Mouse (Mus musculus) urinary bladder, adult 18-20 months (tissue): ENCODE measurements around the gene Rps6ka5.

Source experiments
- DNase-seq, 2 experiments: peaks; one replicate each; pipeline ENCODE4 v3.0.0; 2022; ENCODE audit warnings: low spot score in 2 of 2, mixed read lengths in 2 of 2

The Rps6ka5 gene

GRCm38 (mm10) chr12:100726651-100727050, at the start of gene Rps6ka5:
Gene Rps6ka5, minus strand, starts transcription at chr12:100726983.
- DNase-seq = no peak

GRCm38 (mm10) chr12:100775911-100776581, 49.3 kb upstream of the Rps6ka5 start:
- peak in 1 of 2 experiments; percentile 23 for DNase-seq

- no peak for DNase-seq
These were observed 48.5 kb upstream of the Rps6ka5 start for GRCm38 (mm10) chr12:100775291-100775690.

- DNase-seq = no peak
These were observed 48.0 kb upstream of the Rps6ka5 start for GRCm38 (mm10) chr12:100774756-100775155.

GRCm38 (mm10) chr12:100772230-100772984, 45.6 kb upstream of the Rps6ka5 start:
- DNase-seq = no peak

- DNase-seq = no peak
These were observed 44.0 kb upstream of the Rps6ka5 start for GRCm38 (mm10) chr12:100770765-100771164.

GRCm38 (mm10) chr12:100769871-100770270, 43.1 kb upstream of the Rps6ka5 start:
- DNase-seq = no peak

GRCm38 (mm10) chr12:100764329-100765018, 37.7 kb upstream of the Rps6ka5 start:
- DNase-seq = no peak

GRCm38 (mm10) chr12:100762663-100763425, 36.1 kb upstream of the Rps6ka5 start:
- no peak for DNase-seq

GRCm38 (mm10) chr12:100757427-100757826, 30.6 kb upstream of the Rps6ka5 start:
- no peak for DNase-seq

- DNase-seq = no peak
These were observed 26.9 kb upstream of the Rps6ka5 start for GRCm38 (mm10) chr12:100753716-100754115.

- no peak for DNase-seq
These were observed 26.2 kb upstream of the Rps6ka5 start for GRCm38 (mm10) chr12:100752977-100753376.

GRCm38 (mm10) chr12:100742468-100742867, 15.7 kb upstream of the Rps6ka5 start:
- no peak for DNase-seq

GRCm38 (mm10) chr12:100740313-100740712, 13.5 kb upstream of the Rps6ka5 start:
- DNase-seq = no peak

- DNase-seq = no peak
These were observed 12.3 kb upstream of the Rps6ka5 start for GRCm38 (mm10) chr12:100739011-100739570.

- DNase-seq = no peak
These were observed 11.7 kb upstream of the Rps6ka5 start for GRCm38 (mm10) chr12:100738498-100738897.

GRCm38 (mm10) chr12:100735581-100735980, 8.8 kb upstream of the Rps6ka5 start:
- no peak for DNase-seq

GRCm38 (mm10) chr12:100735156-100735555, 8.4 kb upstream of the Rps6ka5 start:
- no peak for DNase-seq

GRCm38 (mm10) chr12:100728646-100729485, 2.1 kb upstream of the Rps6ka5 start:
- DNase-seq = no peak

GRCm38 (mm10) chr12:100727891-100728290, 1.1 kb upstream of the Rps6ka5 start:
- no peak for DNase-seq

GRCm38 (mm10) chr12:100725458-100725786, 1.4 kb downstream of the Rps6ka5 start:
- DNase-seq = no peak
